Mouse (Mus musculus) heart, embryonic 12.5 days (tissue): ENCODE data around the gene Itsn1. TPM values are rescaled to one million over a fixed set of nuclear protein-coding genes. Genes with fewer than 3 reads are reported as not detected.

Source experiments
- ATAC-seq: fragments of 200-750 bp; cut with Nextera tagmentation; 2 replicates; pipeline ENCODE4 v1.8.0; 2017; ENCODE audit warnings: moderate TSS enrichment, moderate library complexity; ENCODE audit not compliant: insufficient number of reproducible peaks, low FRiP score
- H3K27ac ChIP-seq: fragments of 300-500 bp; sonication (generic); 2 replicates; pipeline ENCODE4 v1.5.1; 2016; ENCODE audit warnings: mild to moderate bottlenecking, moderate library complexity; ENCODE audit not compliant: poor library complexity, severe bottlenecking
- H3K27me3 ChIP-seq: fragments of 300-500 bp; sonication (generic); replicated peaks from 2 replicates; pipeline ENCODE4 v1.6.1; 2016; ENCODE audit warnings: mild to moderate bottlenecking, moderate library complexity
- H3K36me3 ChIP-seq: fragments of 300-500 bp; sonication (generic); 2 replicates; pipeline ENCODE4 v1.6.1; 2016; ENCODE audit warnings: mild to moderate bottlenecking, moderate library complexity
- H3K4me1 ChIP-seq: fragments of 300-500 bp; sonication (generic); replicated peaks from 2 replicates; pipeline ENCODE4 v1.6.1; 2016; ENCODE audit warnings: mild to moderate bottlenecking
- H3K4me2 ChIP-seq: fragments of 300-500 bp; sonication (generic); 2 replicates; pipeline ENCODE4 v1.6.1; 2016; ENCODE audit warnings: mild to moderate bottlenecking, moderate library complexity
- H3K4me3 ChIP-seq: fragments of 300-500 bp; sonication (generic); 2 replicates; pipeline ENCODE4 v1.5.1; 2016; ENCODE audit warnings: mild to moderate bottlenecking
- H3K9ac ChIP-seq: fragments of 300-500 bp; sonication (generic); 2 replicates; pipeline ENCODE4 v1.6.1; 2016; ENCODE audit warnings: mild to moderate bottlenecking, moderate library complexity
- H3K9me3 ChIP-seq: fragments of 300-500 bp; sonication (generic); replicated peaks from 2 replicates; pipeline ENCODE4 v1.6.1; 2016; ENCODE audit warnings: mild to moderate bottlenecking, moderate library complexity
- WGBS: fragments of 180-500 bp; shearing (Covaris S2); methylation state at CpG from one replicate; pipeline ENCODE4 v1.1.7; 2016; 5-methylcytosine and 5-hydroxymethylcytosine counted together
- polyA plus RNA-seq: library from polyadenylated mRNA; unstranded; fragments of >200 nt; fragmentation: Nextera tagmentation; extraction: Ambion mirVana; gene quantifications from 2 replicates; pipeline ENCODE4 v1.2.1, GENCODE M21; 2016

Itsn1 gene
- polyA plus RNA-seq, 1 experiment from 2014 or later, result 29.7 TPM

DNA sequence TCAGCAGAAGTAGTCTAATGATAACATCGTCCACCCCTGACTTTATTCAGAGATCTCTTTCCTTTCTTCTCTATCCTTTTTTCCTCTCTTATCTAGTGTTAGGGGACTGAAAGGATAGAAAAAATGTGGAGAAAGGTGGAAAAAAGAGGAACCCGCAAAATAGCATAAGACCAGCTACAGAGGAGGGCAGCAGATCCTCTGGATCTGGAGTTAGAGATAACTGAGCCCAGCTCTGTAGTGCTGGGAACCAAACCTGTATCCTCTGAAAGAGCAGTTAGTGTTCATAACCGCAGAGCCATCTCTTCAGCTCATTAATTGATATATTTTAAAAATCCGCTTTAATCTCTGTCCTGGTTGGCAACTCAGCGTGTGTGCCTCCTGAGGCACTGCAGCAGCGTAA lies 84.5 kb downstream of the Itsn1 start:
- Histone ChIP-seq H3K36me3 (peaks cover 77% of the 10 kb centered on the region), H3K9ac (no peak overlapping the region), H3K27me3 (no peaks in the 10 kb centered on the region), H3K4me1 (no peaks in the 10 kb centered on the region; the same call in 1 of the 2 replicates), H3K4me2 (no peak overlapping the region), H3K27ac (no peak overlapping the region), H3K9me3 (peaks cover 3% of the 10 kb centered on the region; the same call in 1 of the 2 replicates), H3K4me3 (no peak overlapping the region)
- ATAC-seq, result no peak
- WGBS, result 86% methylated on average over 6 of the region's 6 CpGs

DNA sequence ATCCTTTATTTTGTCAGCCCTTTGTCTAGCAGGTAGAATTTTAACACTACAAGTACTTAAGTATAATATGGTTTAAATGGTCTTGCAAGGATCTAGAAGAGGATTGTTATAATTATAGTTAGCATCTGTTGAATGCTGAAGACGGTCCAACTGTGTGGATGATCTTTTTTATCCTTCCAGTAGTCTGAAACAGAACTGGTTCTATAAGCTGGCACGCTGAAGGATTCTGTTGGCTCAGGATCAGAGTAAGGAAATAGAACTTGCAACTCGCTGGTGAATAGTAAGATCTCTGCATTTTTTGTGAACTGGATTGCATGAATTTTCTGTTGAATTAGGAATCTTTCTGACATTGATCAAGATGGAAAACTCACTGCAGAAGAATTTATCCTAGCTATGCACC lies 86.0 kb downstream of the Itsn1 start:
- Histone ChIP-seq H3K4me1 (no peaks in the 10 kb centered on the region; the same call in 1 of the 2 replicates), H3K4me2 (no peak overlapping the region), H3K27ac (no peak overlapping the region), H3K9ac (no peak overlapping the region), H3K9me3 (peaks cover 7% of the 10 kb centered on the region; the same call in 1 of the 2 replicates), H3K4me3 (no peak overlapping the region), H3K27me3 (no peaks in the 10 kb centered on the region), H3K36me3 (peaks cover 81% of the 10 kb centered on the region)
- ATAC-seq, result no peak
- WGBS, result 93% methylated on average over 3 of the region's 3 CpGs

DNA sequence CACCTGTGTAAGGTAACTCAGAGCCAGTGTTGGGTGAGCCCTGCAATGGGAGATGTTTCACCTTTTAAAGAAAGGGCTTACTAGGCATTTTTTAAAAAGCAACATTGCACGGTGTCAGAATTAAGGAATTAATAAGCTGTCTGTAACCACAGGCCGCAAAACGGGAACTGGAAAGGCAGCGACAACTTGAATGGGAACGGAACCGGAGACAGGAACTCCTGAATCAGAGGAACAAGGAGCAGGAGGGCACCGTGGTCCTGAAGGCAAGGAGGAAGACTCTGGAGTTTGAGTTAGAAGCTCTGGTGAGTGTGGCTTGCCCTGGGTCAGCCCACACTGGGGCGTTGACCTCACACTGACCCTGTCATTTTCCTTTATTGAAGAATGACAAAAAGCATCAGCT lies 91.2 kb downstream of the Itsn1 start:
- Histone ChIP-seq H3K9ac (no peak overlapping the region), H3K27ac (no peak overlapping the region), H3K9me3 (peaks cover 7% of the 10 kb centered on the region; the same call in 1 of the 2 replicates), H3K4me2 (no peak overlapping the region), H3K4me3 (no peak overlapping the region), H3K27me3 (no peaks in the 10 kb centered on the region), H3K36me3 (peaks cover 75% of the 10 kb centered on the region), H3K4me1 (peaks cover 4% of the 10 kb centered on the region; the same call in 1 of the 2 replicates)
- 95% methylated on average over 8 of the region's 8 CpGs for WGBS
- ATAC-seq, result no peak

DNA sequence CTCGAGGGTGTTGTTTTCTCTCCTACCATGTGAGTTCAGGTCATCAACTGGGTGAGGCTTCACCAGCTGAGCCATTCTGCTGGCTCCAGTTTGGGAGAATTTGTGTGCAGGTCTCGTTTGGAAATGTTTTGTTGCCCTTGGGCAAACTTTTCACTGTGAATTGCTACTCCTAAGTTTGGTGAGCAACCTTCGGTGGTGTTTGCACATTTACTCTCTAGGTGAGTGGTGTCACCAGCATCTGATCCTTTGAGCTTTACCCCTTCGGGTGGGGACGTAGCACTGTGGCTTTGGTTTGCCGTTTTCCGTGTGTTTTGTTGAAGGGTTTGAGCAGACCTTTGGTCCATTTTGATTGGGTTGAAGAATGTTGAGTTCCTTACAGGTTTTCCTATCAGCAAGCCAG lies 93.2 kb downstream of the Itsn1 start:
- Histone ChIP-seq H3K36me3 (peaks cover 55% of the 10 kb centered on the region), H3K9ac (no peak overlapping the region), H3K4me3 (no peak overlapping the region), H3K9me3 (peaks cover 7% of the 10 kb centered on the region; the same call in 1 of the 2 replicates), H3K4me1 (peaks cover 18% of the 10 kb centered on the region), H3K27me3 (no peaks in the 10 kb centered on the region), H3K4me2 (no peak overlapping the region), H3K27ac (no peak overlapping the region)
- 86% methylated on average over 7 of the region's 7 CpGs for WGBS
- no peak for ATAC-seq

DNA sequence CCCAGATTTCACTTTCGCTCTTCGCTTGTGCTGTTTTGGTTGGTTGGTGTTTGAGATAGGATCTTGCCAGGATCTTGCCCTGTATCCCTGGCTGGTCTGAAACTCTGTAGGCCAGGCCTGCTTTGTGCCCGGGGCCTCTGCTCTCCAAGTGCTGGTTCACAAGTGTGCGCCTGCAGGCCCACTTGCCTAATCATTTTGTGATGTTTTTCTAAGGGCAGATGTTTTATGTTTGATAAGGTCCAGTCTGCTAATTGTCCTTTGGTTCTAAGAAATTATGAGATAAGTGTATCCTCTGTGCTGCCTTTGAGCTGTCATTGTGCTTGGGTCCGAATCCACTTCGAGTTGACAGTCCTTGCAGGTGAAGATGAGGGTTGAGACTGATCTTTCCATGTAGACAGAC lies 93.7 kb downstream of the Itsn1 start:
- ATAC-seq, result peak; percentile 30; the same call in 1 of the 2 replicates
- no peak overlapping the region for H3K9ac ChIP-seq
- H3K27me3 ChIP-seq, result no peaks in the 10 kb centered on the region
- peaks cover 22% of the 10 kb centered on the region for H3K4me1 ChIP-seq
- no peak overlapping the region for H3K4me2 ChIP-seq
- no peak overlapping the region for H3K27ac ChIP-seq
- peaks cover 55% of the 10 kb centered on the region for H3K36me3 ChIP-seq
- WGBS, result 61% methylated on average over 6 of the region's 6 CpGs
- peaks cover 7% of the 10 kb centered on the region; the same call in 1 of the 2 replicates for H3K9me3 ChIP-seq
- no peak overlapping the region for H3K4me3 ChIP-seq

DNA sequence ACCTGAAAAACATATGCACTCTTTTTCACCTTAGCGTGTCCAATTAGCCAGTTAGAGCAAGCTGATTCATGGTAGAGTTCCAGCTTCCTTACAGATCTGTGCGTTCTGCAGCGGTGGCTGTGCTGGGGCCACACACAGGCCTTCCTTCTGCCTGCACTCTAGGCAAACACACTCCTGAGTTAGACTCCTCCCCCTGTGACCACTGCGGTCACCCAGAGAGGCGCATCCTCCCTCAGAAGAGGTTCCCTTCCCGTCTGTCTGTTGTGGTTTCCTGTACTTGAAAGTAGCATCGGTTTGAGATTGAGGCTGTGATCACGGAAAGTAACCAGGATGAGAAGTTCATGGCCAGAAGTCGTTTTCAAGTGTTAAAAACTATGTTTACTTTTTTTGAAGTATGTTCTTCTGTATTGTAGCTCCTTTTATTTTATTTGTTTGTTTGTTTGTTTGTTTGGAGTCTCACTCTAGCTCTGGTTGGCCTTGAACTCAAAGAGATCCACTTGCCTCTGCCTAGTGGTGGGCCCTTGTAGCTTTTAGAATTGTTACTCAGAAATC lies 96.8 kb downstream of the Itsn1 start:
- H3K9me3 ChIP-seq, result no peaks in the 10 kb centered on the region
- no peak overlapping the region for H3K27ac ChIP-seq
- ATAC-seq, result peak; percentile 62
- no peak overlapping the region for H3K4me2 ChIP-seq
- WGBS, result 61% methylated on average over 9 of the region's 9 CpGs
- H3K4me3 ChIP-seq, result no peak overlapping the region
- H3K9ac ChIP-seq, result no peak overlapping the region
- peaks cover 43% of the 10 kb centered on the region for H3K36me3 ChIP-seq
- H3K4me1 ChIP-seq, result peaks cover 33% of the 10 kb centered on the region
- no peaks in the 10 kb centered on the region for H3K27me3 ChIP-seq

DNA sequence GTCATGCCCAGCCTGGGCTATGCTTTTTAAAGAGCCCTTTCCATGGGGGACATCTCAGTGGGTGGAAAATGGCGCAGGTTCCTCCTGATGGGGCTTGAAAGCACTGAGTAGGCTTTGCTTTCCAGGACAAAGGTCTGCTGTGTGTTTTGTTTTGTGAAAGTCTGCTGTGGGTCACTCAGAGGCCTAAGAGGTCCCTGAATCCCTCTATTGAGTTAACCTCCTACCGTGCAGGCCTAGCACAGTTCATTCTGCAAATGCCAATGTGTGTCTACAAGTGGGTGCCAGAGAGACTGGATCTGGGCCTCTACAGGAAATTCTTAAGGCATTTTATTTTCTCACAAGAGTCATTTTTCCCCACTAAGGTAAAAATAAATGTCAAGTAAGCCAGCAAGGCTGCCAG lies 97.8 kb downstream of the Itsn1 start:
- Histone ChIP-seq H3K9me3 (no peaks in the 10 kb centered on the region), H3K36me3 (peaks cover 38% of the 10 kb centered on the region), H3K4me3 (no peak overlapping the region), H3K27me3 (no peaks in the 10 kb centered on the region), H3K4me2 (no peak overlapping the region), H3K4me1 (peaks cover 32% of the 10 kb centered on the region), H3K27ac (peak overlapping the region; percentile 31; the same call in 1 of the 2 replicates), H3K9ac (no peak overlapping the region)
- WGBS, result 68% methylated on average over 2 of the region's 2 CpGs
- ATAC-seq, result no peak

DNA sequence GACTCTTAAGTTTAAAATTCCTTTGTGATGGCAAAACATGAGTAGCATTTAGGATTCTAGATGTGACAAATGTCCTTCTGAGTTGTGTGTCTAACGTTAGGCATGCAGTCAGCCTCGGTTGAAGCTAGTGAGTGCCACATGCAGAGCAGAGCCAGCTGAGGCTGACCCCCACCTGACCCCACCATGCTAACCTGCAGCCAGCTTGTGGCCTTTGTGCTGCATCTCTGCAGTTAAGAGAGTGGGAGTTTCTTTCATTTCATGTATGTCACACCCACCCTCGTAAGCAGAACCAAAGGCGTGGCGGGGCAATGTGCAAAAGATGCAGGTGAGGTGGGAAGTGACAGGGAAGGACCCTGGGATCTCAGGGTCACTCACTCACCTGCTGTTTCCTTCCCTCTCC lies 98.4 kb downstream of the Itsn1 start:
- Histone ChIP-seq H3K4me1 (peaks cover 32% of the 10 kb centered on the region), H3K27me3 (no peaks in the 10 kb centered on the region), H3K4me3 (no peak overlapping the region), H3K27ac (peak overlapping the region; percentile 81), H3K9me3 (no peaks in the 10 kb centered on the region), H3K36me3 (peaks cover 34% of the 10 kb centered on the region), H3K4me2 (no peak overlapping the region), H3K9ac (peak overlapping the region; percentile 26; the same call in 1 of the 2 replicates)
- WGBS, result 55% methylated on average over 5 of the region's 5 CpGs
- ATAC-seq, result no peak

DNA sequence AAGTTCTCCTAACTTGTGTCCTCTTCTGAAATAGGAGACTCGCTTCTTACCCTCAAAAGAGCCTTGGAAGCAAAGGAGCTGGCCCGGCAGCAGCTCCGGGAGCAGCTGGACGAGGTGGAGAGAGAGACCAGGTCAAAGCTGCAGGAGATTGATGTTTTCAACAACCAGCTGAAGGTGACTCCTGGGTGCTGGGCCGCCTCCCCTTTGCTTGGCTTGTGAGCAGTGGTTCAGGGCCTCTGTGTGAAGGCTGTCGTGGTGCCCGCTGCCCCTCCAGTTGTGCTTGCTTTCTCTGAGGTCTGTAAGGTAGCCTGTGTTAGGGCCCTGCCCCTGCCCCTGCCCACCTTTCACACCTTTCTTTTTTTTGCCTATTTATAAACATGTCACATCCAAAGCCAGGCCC lies 99.1 kb downstream of the Itsn1 start:
- peaks cover 31% of the 10 kb centered on the region for H3K36me3 ChIP-seq

DNA sequence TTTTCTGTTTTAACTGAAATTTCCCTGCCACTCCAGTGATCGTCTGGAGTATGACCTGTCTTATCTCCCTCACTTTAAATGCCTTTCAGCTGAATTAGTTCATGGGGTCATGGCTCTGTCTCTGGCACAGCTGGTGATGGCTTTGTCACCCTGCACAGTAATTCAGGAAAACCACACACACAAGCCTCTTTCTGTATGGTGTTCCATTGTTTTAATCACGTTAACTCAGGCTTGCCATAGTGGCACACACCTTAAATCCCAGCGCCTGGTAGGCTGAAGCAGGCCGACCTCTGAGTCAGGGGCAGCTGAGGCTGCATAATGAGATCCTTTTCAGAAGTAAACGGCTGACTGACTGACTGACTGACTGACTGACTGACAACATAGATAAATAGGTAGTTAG lies 99.5 kb downstream of the Itsn1 start:
- Histone ChIP-seq H3K4me2 (no peak overlapping the region), H3K27me3 (no peaks in the 10 kb centered on the region), H3K4me1 (peaks cover 32% of the 10 kb centered on the region), H3K4me3 (no peak overlapping the region), H3K9ac (no peak overlapping the region), H3K27ac (peak overlapping the region; percentile 81), H3K9me3 (no peaks in the 10 kb centered on the region), H3K36me3 (peaks cover 31% of the 10 kb centered on the region)
- no peak; the same call in 1 of the 2 replicates for ATAC-seq
- WGBS, result 56% methylated on average over 5 of the region's 5 CpGs

More for the DNA sequence above, 99.1 kb downstream of the Itsn1 start:
- ATAC-seq, result no peak
- peak overlapping the region; percentile 81 for H3K27ac ChIP-seq
- 0 out of 2 replicates have a peak overlapping the region, but pooled peaks have one; percentile 5 for H3K4me2 ChIP-seq
- no peak overlapping the region for H3K4me3 ChIP-seq
- H3K9me3 ChIP-seq, result no peaks in the 10 kb centered on the region
- peaks cover 32% of the 10 kb centered on the region for H3K4me1 ChIP-seq
- H3K9ac ChIP-seq, result no peak overlapping the region
- whole genome bisulfite sequencing, result 43% methylated on average over 7 of the region's 7 CpGs
- H3K27me3 ChIP-seq, result no peaks in the 10 kb centered on the region

DNA sequence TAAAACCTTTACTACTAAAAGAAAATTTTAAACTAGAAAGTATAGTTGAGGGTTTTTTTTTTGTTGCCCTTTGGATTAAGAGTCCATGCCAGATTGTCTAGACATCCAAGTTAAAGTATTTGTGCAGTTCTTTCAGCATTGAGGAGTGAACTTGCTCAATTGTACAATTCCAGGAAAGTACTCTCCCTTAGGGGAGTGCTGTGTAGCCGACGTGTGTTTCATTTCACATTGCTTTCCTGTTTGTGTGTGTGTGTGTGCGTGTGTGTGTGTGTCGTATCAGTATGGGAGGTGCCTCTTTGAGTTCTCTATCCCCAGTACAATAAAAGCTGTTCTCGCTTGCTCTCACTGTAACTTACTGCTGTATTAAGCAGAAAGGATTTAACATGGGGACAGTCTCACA lies 100.0 kb downstream of the Itsn1 start:
- Histone ChIP-seq H3K4me3 (no peak overlapping the region), H3K4me1 (peaks cover 32% of the 10 kb centered on the region), H3K27ac (no peak overlapping the region), H3K9me3 (no peaks in the 10 kb centered on the region), H3K27me3 (no peaks in the 10 kb centered on the region), H3K9ac (no peak overlapping the region), H3K4me2 (no peak overlapping the region), H3K36me3 (peaks cover 31% of the 10 kb centered on the region)
- WGBS, result 79% methylated on average over 5 of the region's 5 CpGs
- ATAC-seq, result no peak

DNA sequence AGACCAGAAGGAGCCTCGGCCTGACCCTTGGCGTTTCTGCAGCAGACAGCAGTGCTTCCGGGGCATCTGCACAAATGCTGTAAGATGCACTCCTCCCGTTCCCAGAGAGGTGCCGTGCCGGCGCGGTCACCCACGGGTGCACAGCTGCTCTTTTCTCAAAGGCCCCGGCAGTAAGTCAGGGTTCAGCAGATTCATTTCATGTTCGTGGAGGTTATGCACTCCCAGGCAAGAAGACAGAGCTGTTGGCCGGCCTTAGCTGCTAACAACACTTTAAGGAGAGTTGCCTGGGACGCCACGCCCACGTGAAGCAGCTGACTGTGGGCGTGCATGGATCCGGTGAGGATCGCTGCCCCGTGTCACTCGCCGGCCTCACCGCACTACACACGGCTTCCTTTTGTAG lies 101.2 kb downstream of the Itsn1 start:
- no peak for ATAC-seq
- Histone ChIP-seq H3K27me3 (no peaks in the 10 kb centered on the region), H3K27ac (no peak overlapping the region), H3K4me3 (no peak overlapping the region), H3K9me3 (no peaks in the 10 kb centered on the region), H3K4me2 (no peak overlapping the region), H3K4me1 (peaks cover 32% of the 10 kb centered on the region), H3K36me3 (peaks cover 31% of the 10 kb centered on the region), H3K9ac (no peak overlapping the region)
- WGBS, result 90% methylated on average over 23 of the region's 23 CpGs
